Mouse (Mus musculus) T-helper 2 cell (primary cell): ENCODE measurements at regions not wholly inside any gene's neighbourhood (a gene's known extent, or its start where the extent isn't known, plus 50 kb on each side); places are given as distances from the start of the nearest gene placed in this dataset.

ENCODE experiments used
- in situ Hi-C: fragments of 300-600 bp; cut with MboI, MseI; formaldehyde crosslinking; loops from one replicate; pipeline ENCODE4 v1.15.1; 2025; ENCODE audit warnings: high pct_unique_total_duplicates

GRCm38 (mm10) chr15:21988676-21989075, 560.1 kb upstream of the Cdh18 start:
- in situ Hi-C loops: no loop called here

- in situ Hi-C loops: no loop called here
Measured at GRCm38 (mm10) chr15:21993309-21993708, 555.5 kb upstream of the Cdh18 start.

- in situ Hi-C loops: no loop called here
Measured at GRCm38 (mm10) chr15:21995121-21995826, 553.5 kb upstream of the Cdh18 start.

- in situ Hi-C loops: no loop called here
Measured at GRCm38 (mm10) chr15:22019977-22020376, 528.8 kb upstream of the Cdh18 start.

GRCm38 (mm10) chr15:22030215-22030614, 518.6 kb upstream of the Cdh18 start:
- in situ Hi-C loops: no loop called here

- in situ Hi-C loops: loop anchor here (10.0 kb wide), 1 partner anchor 1082 kb away; no protein-coding TSS in a partner anchor
Measured at GRCm38 (mm10) chr15:22046423-22046822, 502.4 kb upstream of the Cdh18 start.

GRCm38 (mm10) chr15:22046877-22047478, 501.8 kb upstream of the Cdh18 start:
- in situ Hi-C loops: loop anchor here (10.0 kb wide), 1 partner anchor 1082 kb away; no protein-coding TSS in a partner anchor

- in situ Hi-C loops: no loop called here
Measured at GRCm38 (mm10) chr15:22086856-22087255, 462.0 kb upstream of the Cdh18 start.

GRCm38 (mm10) chr15:22121746-22122145, 427.1 kb upstream of the Cdh18 start:
- in situ Hi-C loops: no loop called here

GRCm38 (mm10) chr15:22151894-22152494, 396.8 kb upstream of the Cdh18 start:
- in situ Hi-C loops: no loop called here

- in situ Hi-C loops: no loop called here
Measured at GRCm38 (mm10) chr15:22152678-22153077, 396.1 kb upstream of the Cdh18 start.

GRCm38 (mm10) chr15:22170302-22170701, 378.5 kb upstream of the Cdh18 start:
- in situ Hi-C loops: no loop called here

GRCm38 (mm10) chr15:22208991-22209390, 339.8 kb upstream of the Cdh18 start:
- in situ Hi-C loops: no loop called here

- in situ Hi-C loops: no loop called here
Measured at GRCm38 (mm10) chr15:22232629-22233028, 316.2 kb upstream of the Cdh18 start.

GRCm38 (mm10) chr15:22280919-22281318, 267.9 kb upstream of the Cdh18 start:
- in situ Hi-C loops: no loop called here

GRCm38 (mm10) chr15:22311016-22311415, 237.8 kb upstream of the Cdh18 start:
- in situ Hi-C loops: no loop called here

GRCm38 (mm10) chr15:22318992-22319391, 229.8 kb upstream of the Cdh18 start:
- in situ Hi-C loops: no loop called here

GRCm38 (mm10) chr15:22338941-22339340, 209.9 kb upstream of the Cdh18 start:
- in situ Hi-C loops: no loop called here

- in situ Hi-C loops: no loop called here
Measured at GRCm38 (mm10) chr15:22344321-22344720, 204.5 kb upstream of the Cdh18 start.

GRCm38 (mm10) chr15:22351502-22351901, 197.3 kb upstream of the Cdh18 start:
- in situ Hi-C loops: no loop called here
